Mouse (Mus musculus) forebrain, postnatal 0 days (tissue): ENCODE measurements around the gene Neu3. TPM values are rescaled to one million over a fixed set of nuclear protein-coding genes. Genes with fewer than 3 reads are reported as not detected.
"Not testable (repeated sequence)": the region's sequence is repeated elsewhere in the genome, so short reads cannot be mapped to it uniquely, and the experiment has no call there.

Source experiments
- ATAC-seq: fragments of 200-750 bp; cut with Nextera tagmentation; 2 replicates; pipeline ENCODE4 v1.8.0; 2017; ENCODE audit warnings: mild to moderate bottlenecking, moderate library complexity
- DNase-seq: peaks from one replicate; pipeline ENCODE4 v3.0.0-alpha.2; 2015
- H3K27ac ChIP-seq: fragments of 300-500 bp; sonication (generic); 2 replicates; pipeline ENCODE4 v1.5.1; 2014; ENCODE audit warnings: low read depth, mild to moderate bottlenecking, antibody characterized with exemption, low read length, moderate library complexity, mixed read lengths
- H3K27me3 ChIP-seq: fragments of 300-500 bp; sonication (generic); 2 replicates; pipeline ENCODE4 v1.6.1; 2014; ENCODE audit warnings: mild to moderate bottlenecking, low read length, mixed read lengths; ENCODE audit not compliant: insufficient read depth
- H3K36me3 ChIP-seq: fragments of 300-500 bp; sonication (generic); 2 replicates; pipeline ENCODE4 v1.6.1; 2014; ENCODE audit warnings: mild to moderate bottlenecking, moderate library complexity; ENCODE audit not compliant: insufficient read depth
- H3K4me1 ChIP-seq: fragments of 300-500 bp; sonication (generic); 2 replicates; pipeline ENCODE4 v1.6.1; 2014; ENCODE audit warnings: antibody characterized with exemption; ENCODE audit not compliant: insufficient read depth
- H3K4me2 ChIP-seq: fragments of 300-500 bp; sonication (generic); 2 replicates; pipeline ENCODE4 v1.6.1; 2014; ENCODE audit warnings: low read depth, mild to moderate bottlenecking, moderate library complexity
- H3K4me3 ChIP-seq: fragments of 300-500 bp; sonication (generic); 2 replicates; pipeline ENCODE4 v1.5.1; 2014; ENCODE audit warnings: low read depth, low read length, mixed read lengths
- H3K9ac ChIP-seq: fragments of 300-500 bp; sonication (generic); 2 replicates; pipeline ENCODE4 v1.6.1; 2014; ENCODE audit warnings: mild to moderate bottlenecking
- H3K9me3 ChIP-seq: fragments of 300-500 bp; sonication (generic); 2 replicates; pipeline ENCODE4 v1.6.1; 2016; ENCODE audit warnings: low read length
- CTCF ChIP-seq: sonication (generic); IDR thresholded peaks from 2 replicates; pipeline ENCODE4 v1.5.1; 2016; ENCODE audit warnings: antibody characterized with exemption, control low read depth, low read depth
- WGBS: fragments of 180-500 bp; shearing (Covaris S2); extraction: QIAGEN DNeasy Blood & Tissue Kit; methylation state at CpG from one replicate; pipeline ENCODE4 v1.1.7; 2014; 5-methylcytosine and 5-hydroxymethylcytosine counted together
- polyA plus RNA-seq: library from polyadenylated mRNA; unstranded; fragments of >200 nt; fragmentation: Nextera tagmentation; extraction: Ambion mirVana; gene quantifications from 2 replicates; pipeline ENCODE4 v1.2.1, GENCODE M21; 2015
- total RNA-seq: library from RNA; depleted of rRNA; stranded (reverse); fragments of >200 nt; gene quantifications from 2 replicates; pipeline ENCODE4 v1.2.3, GENCODE M21; 2014

Gene Neu3
- total and polyA plus RNA-seq, 2 experiments from 2014 or later = 1.5 to 2.3 TPM

DNA sequence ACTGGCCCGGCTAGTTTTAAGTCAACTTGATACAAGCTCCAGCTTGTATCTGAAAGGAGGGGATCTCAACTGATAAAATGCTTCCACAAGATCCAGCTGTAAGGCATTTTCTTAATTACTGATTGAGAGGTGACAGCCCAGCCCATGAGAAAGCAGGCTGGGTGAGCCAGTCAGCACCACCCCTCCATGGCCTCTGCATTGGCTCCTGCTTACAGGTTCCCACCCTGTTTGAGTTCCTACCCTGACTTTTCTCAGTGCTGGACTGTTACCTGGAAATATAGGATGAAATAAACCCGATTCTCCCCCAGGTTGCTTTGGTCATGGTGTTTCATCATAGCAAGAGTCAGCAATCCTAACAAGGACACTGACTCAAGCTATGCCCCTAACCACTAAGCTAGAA, 6.3 kb downstream of the Neu3 start:
- Histone ChIP-seq H3K27me3 (no peaks in the 10 kb centered on the region), H3K4me3 (no peak overlapping the region), H3K27ac (no peak overlapping the region), H3K4me2 (no peak overlapping the region), H3K36me3 (no peaks in the 10 kb centered on the region), H3K4me1 (no peaks in the 10 kb centered on the region), H3K9me3 (no peaks in the 10 kb centered on the region), H3K9ac (no peak overlapping the region)
- WGBS = 94% methylated on average over 2 of the region's 2 CpGs
- TF ChIP-seq CTCF = no peak
- DNase-seq (no peak), ATAC-seq (no peak)

DNA sequence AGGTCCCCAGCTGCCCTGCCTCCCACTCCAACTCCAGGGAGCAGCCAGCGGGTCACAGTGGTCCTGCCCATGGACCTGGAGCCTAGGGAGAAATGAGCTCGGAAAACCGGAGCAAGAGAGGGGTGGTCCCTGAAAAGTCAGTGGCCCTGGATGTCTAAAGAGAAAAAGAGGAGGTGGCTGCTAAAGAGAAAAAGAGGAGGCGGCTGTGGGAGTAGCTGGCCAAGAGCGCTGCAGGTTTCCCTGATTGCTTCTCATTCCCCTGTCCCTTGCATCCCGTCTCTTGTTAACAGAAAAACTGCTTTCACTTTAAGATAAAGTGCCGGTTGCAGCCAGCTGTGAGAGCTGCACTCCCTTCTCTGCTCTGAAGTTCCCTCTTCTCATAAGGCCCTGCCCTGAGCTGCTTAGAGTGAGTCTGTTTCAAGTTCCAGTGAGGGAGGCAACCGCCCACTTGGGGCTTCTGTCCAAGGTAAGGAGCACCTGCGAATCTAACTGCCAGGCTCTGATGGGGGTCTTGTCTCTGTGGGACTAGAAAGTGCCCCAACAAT, 10.0 kb downstream of the Neu3 start:
- H3K27ac ChIP-seq, H3K9ac ChIP-seq, H3K4me1 ChIP-seq, DNase-seq, H3K36me3 ChIP-seq, H3K4me2 ChIP-seq, H3K9me3 ChIP-seq, H3K4me3 ChIP-seq, ATAC-seq, H3K27me3 ChIP-seq: not testable (repeated sequence)
- WGBS = 20% methylated on average over 9 of the region's 9 CpGs

DNA sequence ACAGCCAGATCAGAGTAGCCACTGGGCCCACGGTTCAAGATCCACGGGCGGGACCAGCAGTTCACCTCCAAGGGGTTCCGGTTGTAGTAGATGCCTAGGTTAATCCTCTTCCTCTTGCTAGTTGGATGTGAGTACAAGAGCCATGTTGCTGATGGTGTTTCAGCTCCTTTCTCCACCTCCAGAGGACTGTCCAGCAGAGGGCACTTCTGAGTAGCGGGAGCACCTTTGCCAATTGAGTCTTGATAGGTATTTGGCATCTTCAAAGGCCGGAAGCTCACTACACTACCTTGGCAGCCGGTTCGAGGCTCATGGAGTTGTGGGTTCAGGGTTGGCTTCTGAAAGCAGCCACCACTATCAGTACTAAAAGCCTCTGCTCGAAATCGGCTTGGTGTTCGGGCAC, 14.8 kb downstream of the Neu3 start:
- Histone ChIP-seq H3K4me2 (no peak overlapping the region), H3K36me3 (no peaks in the 10 kb centered on the region), H3K9ac (no peak overlapping the region), H3K4me3 (no peak overlapping the region), H3K27me3 (no peaks in the 10 kb centered on the region), H3K27ac (no peak overlapping the region), H3K9me3 (no peaks in the 10 kb centered on the region), H3K4me1 (no peaks in the 10 kb centered on the region)
- WGBS = 88% methylated on average over 11 of the region's 11 CpGs
- peak; percentile 40 for TF ChIP-seq CTCF
- ATAC-seq (no peak), DNase-seq (no peak)

DNA sequence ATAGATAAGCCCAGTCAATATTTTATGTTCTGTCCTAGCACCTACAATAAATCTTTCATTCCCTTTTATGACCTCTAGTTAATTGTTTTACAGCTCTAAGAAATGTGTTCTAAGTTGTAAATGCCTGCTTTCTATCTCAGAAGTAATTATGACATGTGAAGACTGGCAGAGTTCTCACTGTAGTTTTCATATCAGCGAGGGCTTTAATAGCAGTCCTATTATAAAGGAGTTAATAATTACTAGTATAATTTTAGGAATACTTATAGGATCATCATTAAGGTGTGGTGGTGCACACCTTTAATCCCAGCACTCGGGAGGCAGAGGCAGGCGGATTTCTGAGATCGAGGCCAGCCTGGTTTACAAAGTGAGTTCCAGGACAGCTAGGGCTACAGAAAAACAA, 16.6 kb downstream of the Neu3 start:
- no peak overlapping the region for H3K9ac ChIP-seq
- WGBS = 94% methylated on average over 4 of the region's 4 CpGs

DNA sequence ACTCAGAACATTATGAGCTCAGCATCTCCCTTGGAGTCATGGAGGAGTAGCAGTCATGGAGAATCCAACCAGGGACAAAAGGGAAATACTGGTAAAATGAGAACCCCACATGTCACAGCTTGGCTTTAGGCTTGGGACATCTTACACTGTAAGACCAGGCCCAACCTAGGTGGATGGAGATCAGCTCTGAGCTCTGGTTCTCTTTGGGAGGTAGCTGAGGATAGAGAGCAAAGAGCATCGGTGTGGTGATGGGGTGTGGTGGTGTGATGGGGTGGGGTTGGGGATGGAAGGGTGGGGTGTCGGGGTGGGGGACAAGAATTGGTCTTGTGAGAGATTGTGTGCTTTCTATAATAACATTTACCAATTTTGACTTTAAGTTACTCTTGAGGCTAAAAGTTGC, 17.4 kb downstream of the Neu3 start:
- no peaks in the 10 kb centered on the region for H3K36me3 ChIP-seq
- ATAC-seq = no peak
- no peaks in the 10 kb centered on the region for H3K9me3 ChIP-seq
- H3K4me2 ChIP-seq = no peak overlapping the region
- no peaks in the 10 kb centered on the region for H3K4me1 ChIP-seq
- H3K9ac ChIP-seq = no peak overlapping the region
- 100% methylated on average over 2 of the region's 2 CpGs for WGBS
- no peak overlapping the region for H3K4me3 ChIP-seq
- no peaks in the 10 kb centered on the region for H3K27me3 ChIP-seq
- no peak for DNase-seq
- H3K27ac ChIP-seq = no peak overlapping the region
- no peak for TF ChIP-seq CTCF

More for the DNA sequence above, 16.6 kb downstream of the Neu3 start:
- DNase-seq = no peak
- Histone ChIP-seq H3K4me1 (no peaks in the 10 kb centered on the region), H3K4me3 (no peak overlapping the region), H3K27ac (no peak overlapping the region), H3K27me3 (no peaks in the 10 kb centered on the region), H3K36me3 (no peaks in the 10 kb centered on the region), H3K4me2 (no peak overlapping the region), H3K9me3 (no peaks in the 10 kb centered on the region)
- TF ChIP-seq CTCF = no peak
- no peak for ATAC-seq

DNA sequence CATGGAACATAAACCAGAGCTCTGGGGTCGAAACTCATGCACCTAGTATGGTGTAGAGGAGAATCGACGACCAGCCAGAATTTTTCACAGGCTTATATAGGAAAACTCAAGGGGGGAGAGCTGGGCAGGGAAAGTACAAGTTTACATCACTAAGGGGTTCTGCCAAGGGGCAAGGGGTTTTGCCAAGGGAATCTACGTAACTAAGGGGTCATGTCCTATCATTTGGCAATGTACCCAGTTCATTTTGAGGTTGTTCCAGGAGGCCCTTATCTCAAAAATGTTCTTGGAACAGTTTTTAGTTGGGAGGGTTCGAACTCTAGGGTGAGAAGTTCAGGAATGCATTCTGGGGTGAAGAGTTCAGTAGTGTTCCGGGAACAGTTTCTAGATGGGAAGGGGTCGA, 21.2 kb downstream of the Neu3 start:
- ATAC-seq, H3K9me3 ChIP-seq, H3K9ac ChIP-seq, H3K4me3 ChIP-seq, H3K4me1 ChIP-seq, DNase-seq, H3K27ac ChIP-seq, H3K27me3 ChIP-seq, H3K4me2 ChIP-seq, H3K36me3 ChIP-seq: not testable (repeated sequence)
- 83% methylated on average over 7 of the region's 7 CpGs for WGBS

DNA sequence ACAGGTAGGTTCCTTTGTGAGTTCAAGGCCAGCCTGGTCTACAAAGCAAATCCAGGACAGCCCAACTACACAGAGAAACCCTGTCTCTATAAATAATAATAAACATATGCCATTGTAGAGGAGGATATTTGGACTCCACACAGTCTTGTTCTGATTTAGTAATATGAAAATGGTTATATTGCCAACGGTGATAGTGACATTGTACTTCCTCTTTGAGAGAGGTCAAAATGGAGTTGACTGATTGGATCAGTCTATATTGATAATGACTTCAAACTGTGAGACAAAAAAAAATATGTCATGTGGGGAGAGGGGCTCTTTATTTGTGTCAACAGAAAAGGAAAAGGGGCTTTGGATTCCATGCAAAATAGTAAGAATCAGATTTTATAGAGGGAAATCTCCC, 22.9 kb downstream of the Neu3 start:
- Histone ChIP-seq H3K9me3 (no peaks in the 10 kb centered on the region), H3K36me3 (no peaks in the 10 kb centered on the region), H3K27ac (no peak overlapping the region), H3K4me1 (no peaks in the 10 kb centered on the region), H3K4me3 (no peak overlapping the region), H3K4me2 (no peak overlapping the region), H3K27me3 (no peaks in the 10 kb centered on the region), H3K9ac (no peak overlapping the region)
- ATAC-seq = no peak
- TF ChIP-seq CTCF = no peak
- no peak for DNase-seq
- WGBS = 85% methylated on average over 1 of the region's 1 CpGs

DNA sequence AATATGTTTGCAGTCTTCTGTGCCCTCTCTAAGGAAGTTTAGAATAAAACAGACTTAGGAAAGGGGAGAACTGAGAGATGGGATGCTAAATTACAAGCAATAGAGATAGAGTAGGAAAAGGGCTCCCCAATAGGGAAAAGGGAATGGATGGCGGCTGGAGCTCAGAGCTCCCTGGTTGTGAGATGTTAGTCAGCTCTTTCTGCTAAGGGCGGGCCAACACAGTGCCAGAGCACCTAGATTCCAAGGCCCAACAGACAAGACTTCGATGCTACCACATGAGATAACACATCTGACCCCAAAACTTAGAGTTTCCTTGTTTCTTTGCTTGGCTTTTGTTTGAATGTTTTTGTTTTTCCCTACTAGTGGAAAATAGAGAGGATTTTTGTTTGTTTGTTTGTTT, 24.2 kb downstream of the Neu3 start:
- 90% methylated on average over 3 of the region's 3 CpGs for WGBS
- H3K27me3 ChIP-seq, H3K27ac ChIP-seq, H3K9me3 ChIP-seq, H3K9ac ChIP-seq, H3K4me2 ChIP-seq, H3K4me1 ChIP-seq, H3K36me3 ChIP-seq, DNase-seq, H3K4me3 ChIP-seq, ATAC-seq: not testable (repeated sequence)
